Comparison of ENCODE assay signal across 19 mouse cellular contexts in the genomic region with DNA sequence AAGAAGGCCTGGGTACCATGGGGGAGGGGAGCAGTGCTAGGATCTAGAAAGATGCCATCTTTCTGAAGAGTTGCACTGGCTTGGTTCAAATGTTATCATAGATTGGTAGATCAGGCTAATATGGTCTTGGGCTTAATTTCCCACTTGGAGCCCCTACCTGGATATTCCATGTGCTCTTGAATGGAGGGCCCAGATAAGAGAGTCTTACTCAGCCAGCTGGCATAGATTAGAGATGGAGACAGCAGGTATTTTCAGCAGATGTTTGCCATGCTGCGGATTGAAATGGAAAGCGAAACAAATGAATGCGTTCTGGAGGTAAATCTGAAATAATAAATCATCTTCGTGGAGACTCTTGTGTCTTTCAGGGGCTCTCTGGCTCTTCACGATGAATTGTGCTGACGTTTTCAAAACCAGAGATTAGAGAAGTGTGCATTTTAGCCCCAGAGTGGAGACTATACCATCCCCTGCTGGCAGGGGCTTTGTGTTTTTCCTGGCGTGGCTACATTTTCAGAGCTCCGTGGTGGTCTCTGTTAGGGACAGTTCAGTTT. TPM values are rescaled to one million over a fixed set of nuclear protein-coding genes. Genes with fewer than 3 reads are reported as not detected.
A peak's percentile ranks its signal among the peaks of the same experiment; 100 is the strongest.
DNase-seq lines count a peak whose midpoint lies in the region; ATAC-seq lines count a peak whose summit lies in the region.
"Had no signal": no experiment of that assay in that cellular context is flagged by ENCODE, and none has a peak within 500 bp of the region (broad histone marks: within the 10 kb centered on the region; RNA-seq: fewer than 3 reads in every experiment).

No protein-coding gene starts in this region.

- H3K4me1 ChIP-seq in liver, embryonic 12.5 days, result peaks cover 80% of the 10 kb centered on the region
- peaks cover 72% of the 10 kb centered on the region for H3K4me1 ChIP-seq in embryonic facial prominence, embryonic 15.5 days

- H3K9me3 ChIP-seq in liver, embryonic 12.5 days (replicated peaks), result no peaks in the 10 kb centered on the region
- no peaks in the 10 kb centered on the region for H3K9me3 ChIP-seq in embryonic facial prominence, embryonic 15.5 days (replicated peaks)
- H3K9me3 ChIP-seq: hindbrain, embryonic 13.5 days; neural tube, embryonic 13.5 days had no signal

- ATAC-seq in liver, embryonic 12.5 days, result no peak
- no peak for ATAC-seq in embryonic facial prominence, embryonic 15.5 days (ENCODE audit: insufficient number of reproducible peaks, low FRiP score, low TSS enrichment, low read depth)
- ATAC-seq: activated CD4-positive, CD25-positive, alpha-beta regulatory T cell, adult 4 months; lung, postnatal 0 days had no signal

- H3K27me3 ChIP-seq in liver, embryonic 12.5 days (replicated peaks), result no peaks in the 10 kb centered on the region
- no peaks in the 10 kb centered on the region for H3K27me3 ChIP-seq in embryonic facial prominence, embryonic 15.5 days

- WGBS in liver, embryonic 12.5 days (ENCODE audit: insufficient replicate concordance), result 69% methylated on average over 8 of the region's 8 CpGs
- 21% methylated on average over 8 of the region's 8 CpGs for WGBS in embryonic facial prominence, embryonic 15.5 days

- H3K9ac ChIP-seq in liver, embryonic 12.5 days, result no peak overlapping the region
- no peak overlapping the region for H3K9ac ChIP-seq in embryonic facial prominence, embryonic 15.5 days
- H3K9ac ChIP-seq: hindbrain, embryonic 13.5 days; liver, embryonic 14.5 days; neural tube, embryonic 13.5 days had no signal

- peaks cover 72% of the 10 kb centered on the region for H3K36me3 ChIP-seq in liver, embryonic 12.5 days
- no peaks in the 10 kb centered on the region; the same call in 1 of the 2 replicates for H3K36me3 ChIP-seq in embryonic facial prominence, embryonic 15.5 days
- H3K36me3 ChIP-seq: hindbrain, embryonic 13.5 days; neural tube, embryonic 13.5 days had no signal

- H3K4me3 ChIP-seq in liver, embryonic 12.5 days, result no peak overlapping the region
- H3K4me3 ChIP-seq in embryonic facial prominence, embryonic 15.5 days (replicated peaks), result peak overlapping the region; percentile 7; the same call in 1 of the 2 replicates
- H3K4me3 ChIP-seq: hindbrain, embryonic 13.5 days; neural tube, embryonic 13.5 days had no signal

- peak; percentile 29 for DNase-seq in embryo, embryonic 10.5 days (ENCODE audit: low spot score)
- DNase-seq in embryo, embryonic 11 days, result no peak
- DNase-seq in liver, result no peak
- peak; percentile 56 for DNase-seq in mesoderm, embryonic 11.5 days (ENCODE audit: low read depth, low spot score)
- no peak for DNase-seq in layer of hippocampus, postnatal 36 days
- no peak for DNase-seq in heart, adult 18-20 months
- DNase-seq: adrenal gland, postnatal 36 days; cerebellum, adult 8-10 months; gastrocnemius, postnatal 14 days; heart, postnatal 10 days; kidney, adult 11 months; kidney, postnatal 25 days had no signal

- peak overlapping the region; percentile 9; the same call in 1 of the 2 replicates for H3K4me2 ChIP-seq in liver, embryonic 12.5 days
- H3K4me2 ChIP-seq in embryonic facial prominence, embryonic 15.5 days (replicated peaks), result peak overlapping the region; percentile 35
- H3K4me2 ChIP-seq: hindbrain, embryonic 13.5 days; neural tube, embryonic 13.5 days had no signal

- H3K27ac ChIP-seq in liver, embryonic 12.5 days, result 0 out of 2 replicates have a peak overlapping the region, but pooled peaks have one; percentile 4
- H3K27ac ChIP-seq in embryonic facial prominence, embryonic 15.5 days (replicated peaks), result peak overlapping the region; percentile 31
- H3K27ac ChIP-seq: hindbrain, embryonic 13.5 days; liver, embryonic 14.5 days; neural tube, embryonic 13.5 days had no signal

RNA-seq across cellular contexts. Expression of gene Mylip, which starts 4.8 kb away (rescaled TPM):
- 7.0 and 7.6 TPM in 2 replicates for polyA plus RNA-seq in liver, embryonic 12.5 days (2016; fragmentation: Nextera tagmentation; extraction: Ambion mirVana)
- polyA plus RNA-seq in embryonic facial prominence, embryonic 15.5 days (2015; fragmentation: Nextera tagmentation; extraction: Ambion mirVana), result 35.2 and 36.1 TPM in 2 replicates
- total RNA-seq in layer of hippocampus, postnatal 36 days (2021), result 10 to 100 TPM; 16.9 to 17.1 TPM
- total RNA-seq in heart, adult 18-20 months (2021), result 10 to 100 TPM; 21.1 to 27.0 TPM

Comparison
In these comparisons a context has a peak if more than half of its experiments do, and no peak if none do; other contexts are left out.
1. DNase-seq: peak in embryo, embryonic 10.5 days (single experiment) and mesoderm, embryonic 11.5 days (single experiment); none in embryo, embryonic 11 days (single experiment), liver (single experiment), layer of hippocampus, postnatal 36 days (0 of 2) and heart, adult 18-20 months (0 of 2).